Mouse (Mus musculus): Measurements from ENCODE around the gene Gm11214.

DNA sequence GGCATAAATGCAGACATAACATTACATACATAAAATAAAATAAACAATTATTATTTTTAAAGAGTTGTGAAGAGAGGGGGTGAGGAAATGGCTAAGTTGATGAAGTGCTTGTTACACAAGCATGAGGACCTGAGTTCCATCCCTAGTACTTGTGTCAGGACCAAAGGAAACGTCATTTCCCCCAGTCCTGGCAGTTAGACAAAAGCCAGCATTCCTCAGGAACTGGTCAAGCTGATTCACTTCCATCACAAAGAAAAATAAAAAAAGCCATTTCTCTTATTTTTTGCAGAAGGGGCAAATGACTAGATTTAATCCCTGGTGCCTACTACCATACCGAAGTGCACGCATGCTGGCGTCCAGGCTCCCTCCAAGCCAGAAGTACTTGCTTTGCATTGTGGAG lies 33.7 kb upstream of the Gm11214 start:
- no peak for TF ChIP-seq EP300 (IDR thresholded peaks at IDR 0.05)
- TF ChIP-seq CTCF (IDR thresholded peaks at IDR 0.05), result no peak

All from lung, postnatal 0 days (tissue).